Mouse (Mus musculus): ENCODE results near the gene Rpl12. TPM values are rescaled to one million over a fixed set of nuclear protein-coding genes. Genes with fewer than 3 reads are reported as not detected.
A peak's percentile ranks its signal among the peaks of the same experiment; 100 is the strongest.

Rpl12 gene
- polyA plus RNA-seq, 1 experiment from 2014 or later: 185 TPM

GRCm38 (mm10) chr2:32924306-32924844, 37.0 kb upstream of the Rpl12 start:
- Histone ChIP-seq H3K27me3 (no peaks in the 10 kb centered on the region), H3K9ac (replicated peaks) (no peak overlapping the region), H3K4me3 (replicated peaks) (no peak overlapping the region), H3K4me2 (no peak overlapping the region), H3K9me3 (no peaks in the 10 kb centered on the region), H3K27ac (no peak overlapping the region), H3K4me1 (replicated peaks) (0 out of 2 replicates have a peak, but pooled peaks cover 4% of the 10 kb centered on the region), H3K36me3 (peaks cover 78% of the 10 kb centered on the region)
- WGBS: 68% methylated on average over 10 of the region's 10 CpGs
- ATAC-seq (ENCODE audit: insufficient number of reproducible peaks, insufficient read depth, low FRiP score, low TSS enrichment, low read depth): no peak

- H3K36me3 ChIP-seq: peaks cover 60% of the 10 kb centered on the region
- 94% methylated on average over 12 of the region's 12 CpGs for WGBS
- H3K27ac ChIP-seq: no peak overlapping the region
These were observed 34.9 kb upstream of the Rpl12 start for GRCm38 (mm10) chr2:32926330-32927075.

DNA sequence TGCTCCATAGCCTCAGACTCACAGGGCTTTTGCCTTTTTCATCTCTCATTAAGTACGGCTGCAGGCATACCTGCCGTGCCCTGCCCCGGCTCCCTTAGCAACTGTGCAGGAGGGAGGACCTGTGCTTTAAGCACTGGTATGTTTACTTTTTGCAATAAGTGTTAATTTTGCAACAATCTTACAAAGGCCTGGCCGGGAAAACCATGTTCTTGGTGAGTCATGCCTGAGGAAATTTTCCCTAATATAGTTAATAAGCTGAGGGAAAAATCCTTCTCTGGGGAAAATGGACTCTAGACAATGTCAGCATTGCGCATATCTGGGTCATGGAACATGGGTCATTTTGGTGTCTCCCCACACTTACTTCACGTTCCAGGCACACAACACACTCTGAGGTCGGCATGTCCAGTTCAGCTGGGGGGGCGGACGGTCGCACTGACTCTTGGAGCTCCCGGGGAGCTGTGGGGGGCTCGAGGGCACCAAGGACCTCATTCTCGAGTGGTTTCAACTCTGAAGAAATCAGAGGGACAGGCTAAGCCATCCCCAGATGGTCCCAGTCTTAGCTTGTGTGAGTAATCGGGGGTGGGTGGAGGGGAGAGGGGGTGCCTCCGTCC, 33.6 kb upstream of the Rpl12 start:
- H3K4me3 ChIP-seq (replicated peaks): no peak overlapping the region
- ATAC-seq (ENCODE audit: insufficient number of reproducible peaks, insufficient read depth, low FRiP score, low TSS enrichment, low read depth): 0 out of 2 replicates have a peak, but pooled peaks have one; percentile 8
- no peak overlapping the region for H3K4me2 ChIP-seq
- 0 out of 2 replicates have a peak overlapping the region, but pooled peaks have one; percentile 3 for H3K9ac ChIP-seq (replicated peaks)
- WGBS: 76% methylated on average over 15 of the region's 15 CpGs
- peaks cover 53% of the 10 kb centered on the region for H3K36me3 ChIP-seq
- H3K9me3 ChIP-seq: no peaks in the 10 kb centered on the region
- no peak overlapping the region for H3K27ac ChIP-seq
- no peaks in the 10 kb centered on the region for H3K27me3 ChIP-seq
- 0 out of 2 replicates have a peak, but pooled peaks cover 4% of the 10 kb centered on the region for H3K4me1 ChIP-seq (replicated peaks)

More at GRCm38 (mm10) chr2:32926330-32927075, 34.9 kb upstream of the Rpl12 start:
- Histone ChIP-seq H3K4me2 (no peak overlapping the region), H3K27me3 (no peaks in the 10 kb centered on the region), H3K9ac (replicated peaks) (no peak overlapping the region), H3K9me3 (no peaks in the 10 kb centered on the region), H3K4me1 (replicated peaks) (0 out of 2 replicates have a peak, but pooled peaks cover 4% of the 10 kb centered on the region), H3K4me3 (replicated peaks) (no peak overlapping the region)
- no peak for ATAC-seq (ENCODE audit: insufficient number of reproducible peaks, insufficient read depth, low FRiP score, low TSS enrichment, low read depth)

DNA sequence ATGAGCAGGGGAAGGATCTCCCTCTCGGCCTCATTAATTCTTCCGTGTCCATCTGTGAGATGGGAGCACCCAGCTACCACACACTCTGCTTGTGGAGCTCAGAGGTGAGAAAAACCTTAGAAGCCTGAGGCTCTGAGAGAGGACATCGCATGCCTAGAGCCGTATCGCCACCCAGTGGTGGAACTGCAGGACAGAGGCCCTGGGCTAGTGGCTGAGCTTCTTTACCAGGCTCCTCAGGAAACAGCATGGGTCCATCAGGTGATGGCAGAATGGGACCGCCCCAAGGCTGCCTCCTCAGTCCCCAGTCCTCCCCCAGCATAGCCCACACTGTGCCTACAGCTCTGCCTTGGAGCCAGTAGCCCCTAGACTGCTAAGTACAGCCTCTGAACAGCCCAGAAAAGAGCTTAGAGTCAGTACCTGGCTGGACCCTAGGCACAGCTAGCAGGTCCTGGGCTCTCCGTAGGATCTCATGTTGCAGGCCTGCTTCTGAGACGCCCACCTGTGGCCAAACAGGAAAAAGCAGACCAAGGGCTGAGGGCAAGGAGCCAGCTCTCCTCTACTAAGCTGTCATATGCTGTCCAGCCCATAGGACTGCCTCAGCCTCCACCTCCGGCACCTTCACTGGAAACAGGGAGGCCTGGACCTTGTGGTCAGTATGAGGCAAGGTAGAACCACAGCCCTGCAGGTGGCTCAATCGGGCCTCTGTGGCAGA, 33.0 kb upstream of the Rpl12 start:
- H3K36me3 ChIP-seq: peaks cover 53% of the 10 kb centered on the region
- peak; percentile 43; the same call in 1 of the 2 replicates for ATAC-seq (ENCODE audit: insufficient number of reproducible peaks, insufficient read depth, low FRiP score, low TSS enrichment, low read depth)
- no peak overlapping the region for H3K4me2 ChIP-seq
- peak overlapping the region; percentile 29; the same call in 1 of the 2 replicates for H3K27ac ChIP-seq
- H3K9ac ChIP-seq (replicated peaks): 0 out of 2 replicates have a peak overlapping the region, but pooled peaks have one; percentile 3
- no peaks in the 10 kb centered on the region for H3K27me3 ChIP-seq
- WGBS: 29% methylated on average over 10 of the region's 10 CpGs
- no peaks in the 10 kb centered on the region for H3K9me3 ChIP-seq
- no peak overlapping the region for H3K4me3 ChIP-seq (replicated peaks)
- 0 out of 2 replicates have a peak, but pooled peaks cover 4% of the 10 kb centered on the region for H3K4me1 ChIP-seq (replicated peaks)

DNA sequence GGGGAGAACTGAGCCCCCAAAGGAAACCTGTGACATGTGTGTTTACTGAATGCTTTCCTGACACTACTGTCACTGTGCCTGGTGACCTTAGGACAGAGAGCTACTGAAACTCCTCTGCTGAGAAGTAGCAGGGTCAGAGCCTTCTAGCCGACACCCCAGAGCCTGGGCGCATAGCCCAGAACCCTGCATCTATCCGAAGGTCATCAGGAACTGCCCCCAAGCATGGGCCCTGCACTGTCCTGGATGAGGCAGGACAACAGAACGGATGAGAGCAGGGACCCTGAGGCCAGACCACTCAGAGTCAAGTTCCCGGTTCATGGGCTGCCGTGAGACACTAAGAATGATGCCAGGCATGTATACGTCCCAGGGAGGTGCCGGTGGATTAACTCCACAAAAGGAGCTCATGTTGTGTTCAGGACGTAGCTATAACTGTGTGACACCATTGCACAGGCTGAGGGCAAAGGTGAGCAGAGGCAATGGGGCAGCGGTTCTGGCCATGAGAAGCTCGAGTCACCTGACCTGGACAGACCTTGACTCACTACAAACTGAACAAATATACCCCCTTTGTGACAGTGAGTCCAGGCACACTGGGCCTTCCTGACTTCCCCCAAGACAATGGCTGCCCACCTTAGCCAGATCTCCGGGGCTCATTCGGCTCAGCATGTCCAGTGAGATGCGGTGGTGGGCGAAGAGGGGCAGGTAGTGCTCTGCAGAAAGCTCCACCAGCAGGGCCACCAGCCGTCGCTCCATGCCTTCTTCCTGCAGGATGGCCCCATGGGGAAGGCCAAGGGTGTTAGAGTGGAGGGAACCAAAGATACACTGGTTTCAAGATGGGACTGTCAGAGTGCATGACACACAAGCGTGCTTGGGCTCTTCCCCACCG, 32.2 kb upstream of the Rpl12 start:
- Histone ChIP-seq H3K27ac (no peak overlapping the region), H3K36me3 (peaks cover 53% of the 10 kb centered on the region), H3K4me3 (replicated peaks) (no peak overlapping the region), H3K4me1 (replicated peaks) (0 out of 2 replicates have a peak, but pooled peaks cover 4% of the 10 kb centered on the region), H3K9me3 (no peaks in the 10 kb centered on the region), H3K4me2 (no peak overlapping the region), H3K27me3 (no peaks in the 10 kb centered on the region), H3K9ac (replicated peaks) (0 out of 2 replicates have a peak overlapping the region, but pooled peaks have one; percentile 23)
- 89% methylated on average over 19 of the region's 19 CpGs for WGBS
- ATAC-seq (ENCODE audit: insufficient number of reproducible peaks, insufficient read depth, low FRiP score, low TSS enrichment, low read depth): no peak

DNA sequence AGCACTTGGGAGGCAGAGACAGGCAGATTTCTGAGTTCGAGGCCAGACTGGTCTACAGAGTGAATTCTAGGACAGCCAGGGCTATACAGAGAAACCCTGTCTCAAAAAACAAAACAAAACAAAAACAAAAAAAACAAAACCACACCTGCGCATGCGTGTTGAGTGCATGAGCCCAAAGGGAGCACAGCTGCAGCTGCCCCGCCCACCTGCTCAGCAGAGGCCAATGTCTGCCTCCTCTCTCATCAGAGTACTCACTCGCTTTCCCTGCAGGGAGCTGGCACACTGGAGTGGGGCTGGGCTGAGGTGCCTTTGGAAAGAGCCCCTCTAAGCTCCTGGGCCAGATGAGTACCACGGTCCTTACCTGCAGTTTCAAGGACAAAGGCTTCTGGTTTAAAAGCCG, 29.6 kb upstream of the Rpl12 start:
- WGBS: 76% methylated on average over 7 of the region's 7 CpGs

DNA sequence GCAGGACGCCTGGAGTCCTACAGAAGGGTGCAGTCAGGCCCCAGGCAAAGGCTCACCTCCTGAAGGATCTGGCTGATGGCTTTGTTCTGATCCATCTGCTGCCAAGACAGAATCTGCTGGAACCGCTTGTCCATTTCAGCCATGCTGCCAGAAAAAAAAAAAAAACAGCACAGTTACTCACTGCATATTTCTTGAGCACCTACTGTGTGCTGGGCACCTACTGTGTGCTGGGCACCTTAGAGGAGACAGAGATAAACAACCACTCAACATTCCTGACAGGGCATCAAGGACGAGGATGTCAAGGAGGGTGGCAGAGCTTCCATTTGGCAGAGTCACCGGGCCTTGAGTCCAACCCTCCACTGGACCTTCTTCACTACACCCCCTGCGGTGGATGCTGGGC, 22.6 kb upstream of the Rpl12 start:
- peaks cover 79% of the 10 kb centered on the region for H3K36me3 ChIP-seq
- 90% methylated on average over 5 of the region's 5 CpGs for WGBS
- no peak for ATAC-seq (ENCODE audit: insufficient number of reproducible peaks, insufficient read depth, low FRiP score, low TSS enrichment, low read depth)

More for the DNA sequence above, 29.6 kb upstream of the Rpl12 start:
- no peak overlapping the region for H3K4me3 ChIP-seq (replicated peaks)
- no peaks in the 10 kb centered on the region for H3K9me3 ChIP-seq
- no peak overlapping the region for H3K9ac ChIP-seq (replicated peaks)
- H3K4me2 ChIP-seq: no peak overlapping the region
- no peaks in the 10 kb centered on the region for H3K27me3 ChIP-seq
- ATAC-seq (ENCODE audit: insufficient number of reproducible peaks, insufficient read depth, low FRiP score, low TSS enrichment, low read depth): no peak
- H3K36me3 ChIP-seq: peaks cover 55% of the 10 kb centered on the region
- H3K4me1 ChIP-seq (replicated peaks): 0 out of 2 replicates have a peak, but pooled peaks cover 4% of the 10 kb centered on the region
- H3K27ac ChIP-seq: no peak overlapping the region

GRCm38 (mm10) chr2:32939418-32939817, 21.9 kb upstream of the Rpl12 start:
- 64% methylated on average over 5 of the region's 5 CpGs for WGBS
- Histone ChIP-seq H3K4me1 (replicated peaks) (no peaks in the 10 kb centered on the region), H3K4me2 (no peak overlapping the region), H3K9me3 (no peaks in the 10 kb centered on the region; the same call in 1 of the 2 replicates), H3K4me3 (replicated peaks) (no peak overlapping the region), H3K9ac (replicated peaks) (no peak overlapping the region), H3K36me3 (peaks cover 74% of the 10 kb centered on the region), H3K27ac (no peak overlapping the region), H3K27me3 (no peaks in the 10 kb centered on the region)
- no peak for ATAC-seq (ENCODE audit: insufficient number of reproducible peaks, insufficient read depth, low FRiP score, low TSS enrichment, low read depth)

More for the DNA sequence above, 22.6 kb upstream of the Rpl12 start:
- no peak overlapping the region for H3K9ac ChIP-seq (replicated peaks)
- H3K4me2 ChIP-seq: no peak overlapping the region
- H3K27me3 ChIP-seq: no peaks in the 10 kb centered on the region
- no peak overlapping the region for H3K4me3 ChIP-seq (replicated peaks)
- H3K27ac ChIP-seq: no peak overlapping the region
- no peaks in the 10 kb centered on the region; the same call in 1 of the 2 replicates for H3K9me3 ChIP-seq
- no peaks in the 10 kb centered on the region for H3K4me1 ChIP-seq (replicated peaks)

- no peak overlapping the region for H3K9ac ChIP-seq (replicated peaks)
- no peaks in the 10 kb centered on the region; the same call in 1 of the 2 replicates for H3K9me3 ChIP-seq
- no peak overlapping the region for H3K4me3 ChIP-seq (replicated peaks)
- H3K27ac ChIP-seq: no peak overlapping the region
- WGBS: 93% methylated on average over 4 of the region's 4 CpGs
- H3K4me1 ChIP-seq (replicated peaks): no peaks in the 10 kb centered on the region
- H3K4me2 ChIP-seq: no peak overlapping the region
- peaks cover 74% of the 10 kb centered on the region for H3K36me3 ChIP-seq
- no peaks in the 10 kb centered on the region for H3K27me3 ChIP-seq
- no peak for ATAC-seq (ENCODE audit: insufficient number of reproducible peaks, insufficient read depth, low FRiP score, low TSS enrichment, low read depth)
These were observed 20.9 kb upstream of the Rpl12 start for GRCm38 (mm10) chr2:32940483-32940882.

GRCm38 (mm10) chr2:32947454-32947853, 13.9 kb upstream of the Rpl12 start:
- H3K27ac ChIP-seq: no peak overlapping the region
- ATAC-seq (ENCODE audit: insufficient number of reproducible peaks, insufficient read depth, low FRiP score, low TSS enrichment, low read depth): no peak
- no peak overlapping the region for H3K4me2 ChIP-seq
- no peak overlapping the region for H3K4me3 ChIP-seq (replicated peaks)
- H3K36me3 ChIP-seq: peaks cover 79% of the 10 kb centered on the region
- H3K27me3 ChIP-seq: no peaks in the 10 kb centered on the region
- no peak overlapping the region for H3K9ac ChIP-seq (replicated peaks)
- WGBS: 88% methylated on average over 11 of the region's 11 CpGs
- no peaks in the 10 kb centered on the region for H3K4me1 ChIP-seq (replicated peaks)
- H3K9me3 ChIP-seq: no peaks in the 10 kb centered on the region
